Mouse (Mus musculus) common myeloid progenitor, adult 5-6 weeks (primary cell): Measurements from ENCODE around the gene Lhx5. TPM values are rescaled to one million over a fixed set of nuclear protein-coding genes. Genes with fewer than 3 reads are reported as not detected.

Experiments used
- total RNA-seq: library from RNA; stranded (forward); fragments of 200-1000, 187-1606 nt; gene quantifications from 2 replicates; pipeline ENCODE4 v1.2.3, GENCODE M21; 2017

Lhx5 gene
- total RNA-seq, 1 experiment from 2014 or later: not detected

Other genes with a start within 250 kb of the Lhx5 start
- 27.1 and 34.4 TPM in 2 replicates for gene Sdsl, start 41.1 kb downstream of the Lhx5 start, total RNA-seq
- not detected in 2 replicates for gene Sds, start 44.8 kb downstream of the Lhx5 start, total RNA-seq
- gene Plbd2, start 71.9 kb downstream of the Lhx5 start, total RNA-seq: 5.0 and 7.7 TPM in 2 replicates
- 4.5 and 4.9 TPM in 2 replicates for gene Slc8b1, start 79.5 kb downstream of the Lhx5 start, total RNA-seq
- 15.2 and 18.1 TPM in 2 replicates for gene Tpcn1, start 157.0 kb downstream of the Lhx5 start, total RNA-seq
- 0.96 and 0.97 TPM in 2 replicates for gene Iqcd, start 157.3 kb downstream of the Lhx5 start, total RNA-seq
- gene Rita1, start 180.9 kb downstream of the Lhx5 start, total RNA-seq: 3.8 and 13.1 TPM in 2 replicates
- gene Ddx54, start 181.0 kb downstream of the Lhx5 start, total RNA-seq: 36.0 and 41.7 TPM in 2 replicates
- not detected in 2 replicates for gene Cfap73, start 202.5 kb downstream of the Lhx5 start, total RNA-seq
- 1.0 and 1.1 TPM in 2 replicates for gene Rasal1, start 217.1 kb downstream of the Lhx5 start, total RNA-seq